Mouse (Mus musculus): ENCODE measurements at regions not wholly inside any gene's neighbourhood (a gene's known extent, or its start where the extent isn't known, plus 50 kb on each side); places are given as distances from the start of the nearest gene placed in this dataset.
"Not testable (repeated sequence)": the region's sequence is repeated elsewhere in the genome, so short reads cannot be mapped to it uniquely, and the experiment has no call there.

GRCm38 (mm10) chr17:13654606-13655005 lies 105.7 kb upstream of the Afdn start:
- 64% methylated on average over 1 of the region's 1 CpGs for WGBS
- DNase-seq (ENCODE audit: low spot score): peak; percentile 39
- H3K9ac ChIP-seq (ENCODE audit: low read depth, low read length, severe bottlenecking): not testable (repeated sequence)

GRCm38 (mm10) chr17:13656065-13656464 lies 104.3 kb upstream of the Afdn start:
- H3K36me3 ChIP-seq (ENCODE audit: control insufficient read depth, insufficient read depth, low read length): no peaks in the 10 kb centered on the region
- no peak overlapping the region for H3K4me3 ChIP-seq (replicated peaks; ENCODE audit: low read length)
- TF ChIP-seq POLR2A (IDR thresholded peaks at IDR 0.05; ENCODE audit: borderline replicate concordance, extremely low read depth, insufficient read depth, insufficient read length): no peak
- ATAC-seq (ENCODE audit: low FRiP score, low read depth) (no peak), DNase-seq (ENCODE audit: low spot score) (no peak)
- 38% methylated on average over 3 of the region's 3 CpGs for WGBS
- H3K4me1 ChIP-seq (ENCODE audit: control insufficient read depth, insufficient read depth, low read length): peaks cover 2% of the 10 kb centered on the region; the same call in 1 of the 2 replicates
- H3K9ac ChIP-seq (ENCODE audit: low read depth, low read length, severe bottlenecking): no peak overlapping the region
- peak overlapping the region; percentile 31; the same call in 1 of the 2 replicates for H3K4me2 ChIP-seq (replicated peaks; ENCODE audit: low read depth, low read length, severe bottlenecking)
- no peaks in the 10 kb centered on the region for H3K27me3 ChIP-seq (ENCODE audit: control insufficient read depth, insufficient read depth, low read length)
- H3K9me3 ChIP-seq (ENCODE audit: control insufficient read depth, low read length): no peaks in the 10 kb centered on the region
- H3K27ac ChIP-seq (replicated peaks; ENCODE audit: low read depth, low read length): no peak overlapping the region

More at GRCm38 (mm10) chr17:13654606-13655005, 105.7 kb upstream of the Afdn start:
- not testable (repeated sequence) for H3K27me3 ChIP-seq (ENCODE audit: control insufficient read depth, insufficient read depth, low read length); H3K4me1 ChIP-seq (ENCODE audit: control insufficient read depth, insufficient read depth, low read length); ATAC-seq (ENCODE audit: low FRiP score, low read depth); H3K36me3 ChIP-seq (ENCODE audit: control insufficient read depth, insufficient read depth, low read length); H3K27ac ChIP-seq (replicated peaks; ENCODE audit: low read depth, low read length); H3K4me3 ChIP-seq (replicated peaks; ENCODE audit: low read length); H3K9me3 ChIP-seq (ENCODE audit: control insufficient read depth, low read length); H3K4me2 ChIP-seq (replicated peaks; ENCODE audit: low read depth, low read length, severe bottlenecking)

GRCm38 (mm10) chr17:13656485-13657181 lies 103.7 kb upstream of the Afdn start:
- 3% methylated on average over 11 of the region's 15 CpGs for WGBS
- H3K9ac ChIP-seq (ENCODE audit: low read depth, low read length, severe bottlenecking): no peak overlapping the region
- no peaks in the 10 kb centered on the region for H3K36me3 ChIP-seq (ENCODE audit: control insufficient read depth, insufficient read depth, low read length)
- peak overlapping the region; percentile 31 for H3K4me2 ChIP-seq (replicated peaks; ENCODE audit: low read depth, low read length, severe bottlenecking)
- ATAC-seq (ENCODE audit: low FRiP score, low read depth): no peak
- no peak for DNase-seq (ENCODE audit: low spot score)
- no peaks in the 10 kb centered on the region for H3K9me3 ChIP-seq (ENCODE audit: control insufficient read depth, low read length)
- no peak overlapping the region for H3K27ac ChIP-seq (replicated peaks; ENCODE audit: low read depth, low read length)
- peaks cover 2% of the 10 kb centered on the region; the same call in 1 of the 2 replicates for H3K4me1 ChIP-seq (ENCODE audit: control insufficient read depth, insufficient read depth, low read length)
- no peaks in the 10 kb centered on the region for H3K27me3 ChIP-seq (ENCODE audit: control insufficient read depth, insufficient read depth, low read length)
- no peak for TF ChIP-seq POLR2A (IDR thresholded peaks at IDR 0.05; ENCODE audit: borderline replicate concordance, extremely low read depth, insufficient read depth, insufficient read length)
- no peak overlapping the region for H3K4me3 ChIP-seq (replicated peaks; ENCODE audit: low read length)

- Histone ChIP-seq H3K4me2 (replicated peaks; ENCODE audit: low read depth, low read length, severe bottlenecking) (no peak overlapping the region), H3K27ac (replicated peaks; ENCODE audit: low read depth, low read length) (no peak overlapping the region)
Observed at GRCm38 (mm10) chr17:13657182-13657562, 103.2 kb upstream of the Afdn start.

GRCm38 (mm10) chr17:13657656-13658292 lies 102.6 kb upstream of the Afdn start:
- no peak for TF ChIP-seq POLR2A (IDR thresholded peaks at IDR 0.05; ENCODE audit: borderline replicate concordance, extremely low read depth, insufficient read depth, insufficient read length)
- H3K9ac ChIP-seq (ENCODE audit: low read depth, low read length, severe bottlenecking): no peak overlapping the region
- ATAC-seq (ENCODE audit: low FRiP score, low read depth): no peak
- no peak for DNase-seq (ENCODE audit: low spot score)
- no peak overlapping the region for H3K27ac ChIP-seq (replicated peaks; ENCODE audit: low read depth, low read length)
- H3K27me3 ChIP-seq (ENCODE audit: control insufficient read depth, insufficient read depth, low read length): no peaks in the 10 kb centered on the region
- no peak overlapping the region for H3K4me3 ChIP-seq (replicated peaks; ENCODE audit: low read length)
- H3K9me3 ChIP-seq (ENCODE audit: control insufficient read depth, low read length): no peaks in the 10 kb centered on the region
- H3K4me2 ChIP-seq (replicated peaks; ENCODE audit: low read depth, low read length, severe bottlenecking): no peak overlapping the region
- H3K4me1 ChIP-seq (ENCODE audit: control insufficient read depth, insufficient read depth, low read length): peaks cover 2% of the 10 kb centered on the region; the same call in 1 of the 2 replicates
- H3K36me3 ChIP-seq (ENCODE audit: control insufficient read depth, insufficient read depth, low read length): no peaks in the 10 kb centered on the region
- 69% methylated on average over 9 of the region's 9 CpGs for WGBS

More at GRCm38 (mm10) chr17:13657182-13657562, 103.2 kb upstream of the Afdn start:
- H3K27me3 ChIP-seq (ENCODE audit: control insufficient read depth, insufficient read depth, low read length): no peaks in the 10 kb centered on the region
- peaks cover 2% of the 10 kb centered on the region; the same call in 1 of the 2 replicates for H3K4me1 ChIP-seq (ENCODE audit: control insufficient read depth, insufficient read depth, low read length)
- 49% methylated on average over 10 of the region's 10 CpGs for WGBS
- no peak overlapping the region for H3K9ac ChIP-seq (ENCODE audit: low read depth, low read length, severe bottlenecking)
- no peak overlapping the region for H3K4me3 ChIP-seq (replicated peaks; ENCODE audit: low read length)
- DNase-seq (ENCODE audit: low spot score): no peak
- H3K9me3 ChIP-seq (ENCODE audit: control insufficient read depth, low read length): no peaks in the 10 kb centered on the region
- ATAC-seq (ENCODE audit: low FRiP score, low read depth): no peak
- no peaks in the 10 kb centered on the region for H3K36me3 ChIP-seq (ENCODE audit: control insufficient read depth, insufficient read depth, low read length)
- TF ChIP-seq POLR2A (IDR thresholded peaks at IDR 0.05; ENCODE audit: borderline replicate concordance, extremely low read depth, insufficient read depth, insufficient read length): no peak
